Mouse (Mus musculus) embryonic facial prominence, embryonic 11.5 days (tissue): ENCODE measurements around the gene Nfatc4. TPM values are rescaled to one million over a fixed set of nuclear protein-coding genes. Genes with fewer than 3 reads are reported as not detected.

Experiments
- ATAC-seq: fragments of 200-750 bp; cut with Nextera tagmentation; replicated peaks from 2 replicates; pipeline ENCODE4 v1.8.0; 2017; ENCODE audit warnings: low read depth; ENCODE audit not compliant: insufficient number of reproducible peaks, low FRiP score, low TSS enrichment
- DNase-seq: peaks from one replicate; pipeline ENCODE4 v3.0.0-alpha.2; 2015; ENCODE audit warnings: low spot score
- H3K27ac ChIP-seq: fragments of 300-500 bp; sonication (generic); replicated peaks from 2 replicates; pipeline ENCODE4 v1.5.1; 2014; ENCODE audit warnings: mild to moderate bottlenecking, low read depth, low read length, control low read depth
- H3K27me3 ChIP-seq: fragments of 300-500 bp; sonication (generic); 2 replicates; pipeline ENCODE4 v1.6.1; 2014; ENCODE audit warnings: mild to moderate bottlenecking, low read length, moderate library complexity, mixed read lengths; ENCODE audit not compliant: control insufficient read depth, insufficient read depth
- H3K36me3 ChIP-seq: fragments of 300-500 bp; sonication (generic); replicated peaks from 2 replicates; pipeline ENCODE4 v1.6.1; 2014; ENCODE audit warnings: low read depth, mild to moderate bottlenecking, low read length, moderate library complexity, mixed read lengths; ENCODE audit not compliant: control insufficient read depth, insufficient read depth
- H3K4me1 ChIP-seq: fragments of 300-500 bp; sonication (generic); 2 replicates; pipeline ENCODE4 v1.6.1; 2014; ENCODE audit warnings: low read length, mixed read lengths; ENCODE audit not compliant: control insufficient read depth, insufficient read depth
- H3K4me2 ChIP-seq: fragments of 300-500 bp; sonication (generic); 2 replicates; pipeline ENCODE4 v1.6.1; 2014; ENCODE audit warnings: low read depth, mild to moderate bottlenecking, control low read depth, low read length, moderate library complexity
- H3K4me3 ChIP-seq: fragments of 300-500 bp; sonication (generic); 2 replicates; pipeline ENCODE4 v1.5.1; 2014; ENCODE audit warnings: low read depth, low read length, control low read depth
- H3K9ac ChIP-seq: fragments of 300-500 bp; sonication (generic); replicated peaks from 2 replicates; pipeline ENCODE4 v1.6.1; 2014; ENCODE audit warnings: mild to moderate bottlenecking, control low read depth, low read length
- H3K9me3 ChIP-seq: fragments of 300-500 bp; sonication (generic); replicated peaks from 2 replicates; pipeline ENCODE4 v1.6.1; 2016; ENCODE audit warnings: mild to moderate bottlenecking, low read length, inconsistent platforms, mixed read lengths; ENCODE audit not compliant: control insufficient read depth
- WGBS: fragments of 180-500 bp; shearing (Covaris S2); extraction: QIAGEN DNeasy Blood & Tissue Kit; methylation state at CpG from one replicate; pipeline ENCODE4 v1.1.7; 2014; 5-methylcytosine and 5-hydroxymethylcytosine counted together
- polyA plus RNA-seq: library from polyadenylated mRNA; unstranded; fragments of >200 nt; fragmentation: Nextera tagmentation; extraction: Ambion mirVana; gene quantifications from 2 replicates; pipeline ENCODE4 v1.2.1, GENCODE M21; 2014

The Nfatc4 gene
- polyA plus RNA-seq, 1 experiment from 2014 or later: 53.7 TPM

DNA sequence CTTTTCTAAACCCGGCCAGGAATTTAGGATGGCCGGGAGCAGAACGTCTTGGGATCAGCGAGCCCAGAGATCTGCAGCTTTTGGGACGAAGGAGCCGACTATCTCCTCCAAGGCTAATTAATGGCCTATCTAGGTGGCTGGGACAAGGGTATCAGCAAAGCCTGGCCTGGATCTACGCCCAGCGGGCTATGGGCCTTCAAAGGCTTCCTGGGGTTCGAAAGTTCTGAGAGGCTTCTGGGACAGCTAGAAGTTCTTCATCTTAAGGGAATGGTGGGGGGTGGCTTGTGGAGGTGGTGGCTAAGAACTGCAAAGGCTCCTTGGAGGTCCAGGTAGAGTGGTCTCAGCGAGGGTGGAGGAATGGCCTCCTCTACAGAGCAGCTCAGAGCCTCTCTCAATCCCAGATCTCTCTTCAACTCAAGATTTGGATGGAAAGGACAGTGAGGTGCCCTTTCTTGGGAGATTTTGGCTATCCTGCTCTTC is 1.1 kb downstream of the Nfatc4 start:
- Histone ChIP-seq H3K27ac (peak overlapping the region; percentile 99), H3K4me1 (peaks cover 6% of the 10 kb centered on the region; the same call in 1 of the 2 replicates), H3K36me3 (no peaks in the 10 kb centered on the region), H3K9ac (peak overlapping the region; percentile 67), H3K4me3 (peak overlapping the region; percentile 87), H3K27me3 (no peaks in the 10 kb centered on the region), H3K9me3 (no peaks in the 10 kb centered on the region), H3K4me2 (peak overlapping the region; percentile 94)
- WGBS: under 1% methylated on average over 10 of the region's 10 CpGs
- DNase-seq: peak; percentile 75
- no peak for ATAC-seq

DNA sequence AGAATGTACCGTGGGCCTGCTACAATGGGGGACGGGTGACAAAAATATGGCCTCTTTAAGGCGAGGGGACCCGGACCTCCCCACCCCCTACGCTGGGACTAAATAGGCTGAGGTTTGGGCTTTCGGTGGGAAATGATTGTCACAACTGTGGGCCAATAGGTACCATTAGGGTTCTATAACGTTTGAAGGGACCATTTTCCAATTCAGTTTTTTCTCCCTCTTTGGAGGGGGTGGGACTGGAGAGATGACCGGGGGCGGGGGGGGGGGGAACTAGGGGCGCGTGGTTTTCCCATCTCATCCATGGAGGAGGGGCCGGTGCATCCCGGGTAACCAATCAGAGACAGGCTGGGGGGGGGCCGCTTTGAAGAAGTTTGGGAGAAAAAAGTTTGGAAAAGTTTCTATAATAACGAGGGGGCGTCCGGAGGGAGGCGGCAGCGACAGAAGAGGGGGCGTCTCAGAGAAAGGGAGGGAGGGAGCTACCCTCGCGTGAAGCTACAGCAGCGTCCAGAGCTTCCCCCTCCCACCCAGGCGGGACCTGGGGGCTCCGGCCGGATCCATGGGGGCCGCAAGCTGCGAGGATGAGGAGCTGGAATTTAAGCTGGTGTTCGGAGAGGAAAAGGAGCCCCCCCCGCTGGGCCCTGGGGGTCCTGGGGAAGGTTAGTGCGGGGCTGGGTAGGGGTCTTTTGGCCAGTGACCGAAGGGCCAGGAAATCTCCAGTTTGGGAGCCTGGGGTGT is 1.7 kb downstream of the Nfatc4 start:
- 0% methylated on average over 31 of the region's 32 CpGs for WGBS
- Histone ChIP-seq H3K4me1 (peaks cover 6% of the 10 kb centered on the region; the same call in 1 of the 2 replicates), H3K27ac (peak overlapping the region; percentile 99), H3K36me3 (no peaks in the 10 kb centered on the region; the same call in 1 of the 2 replicates), H3K4me3 (peak overlapping the region; percentile 87), H3K9me3 (no peaks in the 10 kb centered on the region), H3K9ac (peak overlapping the region; percentile 69), H3K27me3 (no peaks in the 10 kb centered on the region), H3K4me2 (peak overlapping the region; percentile 94)
- DNase-seq: peak; percentile 88
- peak; percentile 9 for ATAC-seq

DNA sequence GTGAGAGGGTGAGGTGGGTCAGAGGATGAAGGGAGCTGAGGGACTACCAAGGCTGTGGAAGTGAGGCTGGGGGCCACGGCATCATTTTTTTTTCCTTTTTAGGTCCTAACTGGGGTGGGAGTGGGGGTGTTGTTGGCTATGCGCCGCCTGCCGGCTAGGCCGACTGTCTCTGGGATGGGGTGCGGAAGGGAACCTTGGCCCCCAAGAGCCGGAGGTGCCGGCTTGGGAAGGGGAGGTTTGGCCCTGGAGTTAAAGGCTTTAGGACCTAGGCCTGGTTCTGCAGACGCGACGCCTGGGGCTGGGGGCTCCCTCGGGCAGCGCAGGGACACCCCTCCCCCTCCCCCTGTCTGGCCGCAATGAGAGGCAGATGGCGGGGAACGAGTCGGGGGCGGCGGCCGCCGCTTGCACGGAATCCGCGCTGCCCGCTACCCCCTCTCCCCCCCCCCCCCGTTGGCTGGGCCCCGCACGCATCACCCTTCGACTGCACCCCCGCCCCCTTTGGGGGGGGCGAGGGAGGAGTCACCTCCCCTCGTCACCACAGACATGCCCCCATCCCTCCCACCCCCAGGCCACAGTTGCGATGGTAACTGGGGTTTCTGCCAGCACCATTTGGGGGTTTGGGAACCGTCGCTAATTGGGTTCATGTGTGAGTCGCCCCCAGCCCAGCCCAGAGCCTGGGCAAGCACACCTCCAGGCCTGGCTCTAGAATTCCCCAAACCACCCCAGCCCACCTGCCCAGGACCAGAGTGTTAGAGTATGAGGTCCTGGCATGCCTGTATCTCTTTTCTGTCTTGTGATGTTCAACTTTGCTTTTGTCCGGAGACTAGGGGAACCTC is 2.5 kb downstream of the Nfatc4 start:
- peak; percentile 4; the same call in 1 of the 2 replicates for ATAC-seq
- Histone ChIP-seq H3K4me1 (peaks cover 6% of the 10 kb centered on the region; the same call in 1 of the 2 replicates), H3K9ac (peak overlapping the region; percentile 69)

DNA sequence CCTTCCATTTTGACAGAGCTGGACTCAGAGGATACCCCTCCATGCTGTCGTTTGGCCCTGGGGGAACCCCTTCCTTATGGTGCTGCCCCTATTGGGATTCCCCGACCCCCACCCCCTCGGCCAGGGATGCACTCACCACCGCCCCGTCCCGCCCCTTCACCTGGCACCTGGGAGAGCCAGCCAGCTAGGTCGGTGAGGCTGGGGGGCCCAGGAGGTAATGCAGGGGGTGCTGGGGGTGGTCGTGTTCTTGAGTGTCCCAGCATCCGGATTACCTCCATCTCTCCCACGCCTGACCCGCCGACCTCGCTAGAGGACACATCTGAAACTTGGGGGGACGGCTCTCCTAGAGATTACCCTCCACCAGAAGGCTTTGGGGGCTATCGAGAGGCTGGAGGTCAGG is 3.2 kb downstream of the Nfatc4 start:
- peak overlapping the region; percentile 99 for H3K27ac ChIP-seq
- 2% methylated on average over 15 of the region's 15 CpGs for WGBS
- no peak for DNase-seq
- ATAC-seq: no peak
- H3K4me1 ChIP-seq: peaks cover 6% of the 10 kb centered on the region; the same call in 1 of the 2 replicates
- no peaks in the 10 kb centered on the region for H3K9me3 ChIP-seq
- H3K36me3 ChIP-seq: peaks cover 10% of the 10 kb centered on the region
- H3K4me2 ChIP-seq: peak overlapping the region; percentile 94
- H3K9ac ChIP-seq: peak overlapping the region; percentile 69
- peak overlapping the region; percentile 87 for H3K4me3 ChIP-seq
- no peaks in the 10 kb centered on the region for H3K27me3 ChIP-seq

More for the DNA sequence above, 2.5 kb downstream of the Nfatc4 start:
- DNase-seq: peak; percentile 80
- under 1% methylated on average over 31 of the region's 37 CpGs for WGBS
- Histone ChIP-seq H3K36me3 (peaks cover 6% of the 10 kb centered on the region), H3K4me3 (peak overlapping the region; percentile 87), H3K27ac (peak overlapping the region; percentile 99), H3K27me3 (no peaks in the 10 kb centered on the region), H3K4me2 (peak overlapping the region; percentile 94), H3K9me3 (no peaks in the 10 kb centered on the region)

DNA sequence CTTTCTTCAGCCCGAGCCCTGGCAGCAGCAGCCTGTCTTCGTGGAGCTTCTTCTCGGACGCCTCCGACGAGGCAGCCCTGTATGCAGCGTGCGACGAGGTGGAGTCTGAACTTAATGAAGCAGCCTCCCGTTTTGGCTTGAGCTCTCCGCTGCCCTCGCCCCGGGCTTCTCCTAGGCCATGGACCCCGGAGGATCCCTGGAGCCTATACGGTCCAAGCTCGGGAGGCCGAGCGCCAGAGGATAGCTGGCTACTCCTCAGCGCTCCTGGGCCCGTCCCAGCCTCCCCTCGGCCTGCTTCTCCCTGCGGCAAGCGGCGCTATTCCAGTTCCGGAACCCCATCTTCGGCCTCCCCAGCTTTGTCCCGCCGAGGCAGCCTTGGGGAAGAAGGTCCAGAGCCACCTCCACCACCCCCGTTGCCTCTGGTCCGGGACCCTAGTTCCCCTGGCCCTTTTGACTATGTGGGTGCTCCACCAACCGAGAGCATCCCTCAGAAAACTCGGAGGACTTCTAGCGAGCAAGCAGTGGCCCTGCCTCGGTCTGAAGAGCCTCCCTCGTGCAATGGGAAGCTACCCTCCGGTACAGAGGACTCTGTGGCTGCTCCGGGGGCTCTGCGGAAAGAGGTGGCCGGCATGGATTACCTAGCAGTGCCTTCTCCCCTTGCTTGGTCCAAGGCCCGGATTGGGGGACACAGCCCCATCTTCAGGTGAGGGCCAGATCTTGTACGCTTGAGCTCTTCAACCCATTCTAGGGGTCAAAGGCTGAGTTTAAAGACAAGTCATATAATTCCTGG is 3.8 kb downstream of the Nfatc4 start:
- Histone ChIP-seq H3K27me3 (no peaks in the 10 kb centered on the region), H3K9ac (peak overlapping the region; percentile 69), H3K4me2 (peak overlapping the region; percentile 94), H3K9me3 (no peaks in the 10 kb centered on the region), H3K36me3 (peaks cover 10% of the 10 kb centered on the region), H3K4me3 (peak overlapping the region; percentile 87), H3K4me1 (peaks cover 6% of the 10 kb centered on the region; the same call in 1 of the 2 replicates), H3K27ac (peak overlapping the region; percentile 99; the same call in 1 of the 2 replicates)
- peak; percentile 39 for DNase-seq
- 5% methylated on average over 41 of the region's 41 CpGs for WGBS
- ATAC-seq: no peak

DNA sequence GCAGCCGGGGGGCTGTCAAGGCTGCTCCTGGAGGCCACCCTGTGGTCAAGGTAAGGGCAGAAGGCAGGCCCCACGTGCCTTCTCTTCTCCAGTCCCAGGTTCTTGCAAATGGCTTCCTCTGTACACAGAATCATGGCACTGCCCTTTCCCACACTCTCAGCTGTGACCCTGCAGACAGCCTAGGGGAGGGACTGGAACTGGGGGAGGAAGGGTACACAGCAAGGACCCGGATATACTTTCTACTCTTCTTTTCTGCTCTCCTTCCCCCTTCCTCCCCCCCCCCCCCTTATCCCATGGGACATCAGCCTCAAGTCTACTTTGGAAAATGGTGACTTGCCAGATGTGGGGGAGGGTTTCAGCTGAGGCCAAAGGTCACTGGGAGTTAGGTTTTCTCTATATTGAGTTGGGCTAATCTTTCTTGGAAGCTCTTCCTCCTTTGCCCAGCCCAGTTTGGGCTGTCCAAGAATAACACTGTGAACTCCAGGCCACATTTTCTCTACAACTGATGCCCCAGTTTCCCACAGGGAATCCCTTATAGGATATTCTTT is 5.8 kb downstream of the Nfatc4 start:
- WGBS: 32% methylated on average over 3 of the region's 3 CpGs
- H3K9me3 ChIP-seq: no peaks in the 10 kb centered on the region
- H3K27me3 ChIP-seq: no peaks in the 10 kb centered on the region
- H3K4me2 ChIP-seq: peak overlapping the region; percentile 6
- DNase-seq: no peak
- no peak overlapping the region for H3K9ac ChIP-seq
- no peak for ATAC-seq
- H3K4me1 ChIP-seq: peaks cover 6% of the 10 kb centered on the region; the same call in 1 of the 2 replicates
- peaks cover 10% of the 10 kb centered on the region for H3K36me3 ChIP-seq
- no peak overlapping the region for H3K4me3 ChIP-seq
- no peak overlapping the region for H3K27ac ChIP-seq

DNA sequence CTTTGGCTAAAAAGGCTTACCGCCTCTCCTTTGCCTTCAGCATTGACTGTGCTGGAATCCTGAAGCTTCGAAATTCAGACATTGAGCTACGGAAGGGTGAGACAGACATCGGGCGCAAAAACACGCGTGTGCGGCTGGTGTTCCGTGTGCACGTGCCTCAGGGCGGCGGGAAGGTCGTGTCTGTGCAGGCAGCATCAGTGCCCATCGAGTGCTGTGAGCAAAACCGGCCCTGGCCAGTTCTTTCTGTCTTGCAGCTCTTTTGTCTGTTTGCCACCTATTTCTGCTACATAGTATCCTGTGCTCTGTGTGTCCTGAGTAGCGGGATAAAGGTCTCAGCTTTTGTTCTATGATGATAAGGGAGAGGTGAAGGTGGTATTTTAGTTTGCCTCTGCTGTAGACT is 6.9 kb downstream of the Nfatc4 start:
- Histone ChIP-seq H3K27ac (no peak overlapping the region), H3K9me3 (no peaks in the 10 kb centered on the region), H3K27me3 (no peaks in the 10 kb centered on the region), H3K4me3 (no peak overlapping the region), H3K4me2 (no peak overlapping the region), H3K4me1 (peaks cover 6% of the 10 kb centered on the region; the same call in 1 of the 2 replicates), H3K9ac (no peak overlapping the region), H3K36me3 (peaks cover 10% of the 10 kb centered on the region)
- 88% methylated on average over 16 of the region's 16 CpGs for WGBS
- DNase-seq: no peak
- ATAC-seq: no peak
